Mouse (Mus musculus) midbrain, embryonic 16.5 days (tissue): ENCODE results near the gene Tnfsf15. TPM values are rescaled to one million over a fixed set of nuclear protein-coding genes. Genes with fewer than 3 reads are reported as not detected.

Source experiments
- ATAC-seq: fragments of 200-750 bp; cut with Nextera tagmentation; 2 replicates; pipeline ENCODE4 v1.8.0; 2017; ENCODE audit warnings: moderate TSS enrichment
- H3K27ac ChIP-seq: fragments of 300-500 bp; sonication (generic); 2 replicates; pipeline ENCODE4 v1.5.1; 2014; ENCODE audit warnings: mild to moderate bottlenecking, low read length, mixed read lengths
- H3K27me3 ChIP-seq: fragments of 300-500 bp; sonication (generic); 2 replicates; pipeline ENCODE4 v1.6.1; 2014; ENCODE audit warnings: low read depth, low read length, mixed read lengths; ENCODE audit not compliant: control insufficient read depth, insufficient read depth
- H3K36me3 ChIP-seq: fragments of 300-500 bp; sonication (generic); 2 replicates; pipeline ENCODE4 v1.6.1; 2014; ENCODE audit warnings: mild to moderate bottlenecking, low read length, moderate library complexity, mixed read lengths; ENCODE audit not compliant: control insufficient read depth, insufficient read depth
- H3K4me1 ChIP-seq: fragments of 300-500 bp; sonication (generic); 2 replicates; pipeline ENCODE4 v1.6.1; 2014; ENCODE audit warnings: mild to moderate bottlenecking, low read length, mixed read lengths; ENCODE audit not compliant: control insufficient read depth, insufficient read depth
- H3K4me2 ChIP-seq: fragments of 300-500 bp; sonication (generic); 2 replicates; pipeline ENCODE4 v1.6.1; 2014; ENCODE audit warnings: mild to moderate bottlenecking, low read length, mixed read lengths
- H3K4me3 ChIP-seq: fragments of 300-500 bp; sonication (generic); 2 replicates; pipeline ENCODE4 v1.5.1; 2014; ENCODE audit warnings: low read depth, mild to moderate bottlenecking, low read length, moderate library complexity, mixed read lengths
- H3K9ac ChIP-seq: fragments of 300-500 bp; sonication (generic); 2 replicates; pipeline ENCODE4 v1.6.1; 2014; ENCODE audit warnings: low read depth, low read length, mixed read lengths
- H3K9me3 ChIP-seq: fragments of 300-500 bp; sonication (generic); replicated peaks from 2 replicates; pipeline ENCODE4 v1.6.1; 2014; ENCODE audit warnings: mild to moderate bottlenecking, low read length, mixed read lengths; ENCODE audit not compliant: control insufficient read depth, poor library complexity, severe bottlenecking
- WGBS: fragments of 180-500 bp; shearing (Covaris S2); extraction: QIAGEN DNeasy Blood & Tissue Kit; methylation state at CpG from one replicate; pipeline ENCODE4 v1.1.7; 2014; 5-methylcytosine and 5-hydroxymethylcytosine counted together
- polyA plus RNA-seq: library from polyadenylated mRNA; unstranded; fragments of >200 nt; fragmentation: Nextera tagmentation; extraction: Ambion mirVana; gene quantifications from 2 replicates; pipeline ENCODE4 v1.2.1, GENCODE M21; 2015

The Tnfsf15 gene
- polyA plus RNA-seq, 1 experiment from 2014 or later, result not detected

DNA sequence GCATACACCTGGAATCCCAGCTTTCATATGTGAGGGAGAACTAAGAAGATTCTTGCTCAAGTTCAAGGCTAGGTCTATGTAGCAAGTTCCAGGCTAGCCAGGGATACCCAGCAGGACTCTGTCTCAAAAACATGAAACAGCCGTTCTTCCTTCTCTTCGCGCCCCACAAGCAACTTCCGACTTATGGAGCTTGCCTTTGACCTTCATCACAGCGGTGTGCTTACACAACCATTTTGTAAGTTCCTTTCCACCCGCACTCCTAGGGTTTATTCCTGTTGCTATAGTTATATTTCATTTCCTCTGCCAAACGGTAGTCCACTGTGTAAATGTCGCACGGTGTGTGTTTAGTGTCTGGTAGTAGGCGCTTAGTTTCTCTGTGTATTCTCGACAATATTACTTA lies 61.9 kb downstream of the Tnfsf15 start:
- H3K27ac ChIP-seq, result no peak overlapping the region
- 83% methylated on average over 11 of the region's 11 CpGs for WGBS
- ATAC-seq, result no peak

DNA sequence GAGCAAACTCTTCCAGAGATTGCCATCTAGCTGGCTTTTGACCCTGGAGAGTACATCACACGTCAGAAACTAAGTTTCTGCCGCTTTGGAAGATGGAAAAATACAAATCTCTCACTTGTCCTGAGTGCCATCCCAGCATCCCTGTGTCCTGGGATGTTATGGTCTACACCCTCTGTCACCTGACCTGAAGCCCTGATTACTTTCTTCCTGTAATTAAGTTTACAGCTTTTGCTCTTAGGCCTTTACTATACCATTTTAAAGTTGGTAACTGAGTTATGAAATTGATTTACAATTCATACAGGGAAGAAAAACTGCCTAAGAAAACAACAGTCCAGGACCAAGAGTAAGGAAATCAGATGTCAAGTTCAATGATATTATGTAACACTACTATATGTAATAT lies 62.5 kb downstream of the Tnfsf15 start:
- no peak overlapping the region for H3K9ac ChIP-seq
- WGBS, result 87% methylated on average over 2 of the region's 2 CpGs
- no peaks in the 10 kb centered on the region for H3K9me3 ChIP-seq
- no peaks in the 10 kb centered on the region for H3K36me3 ChIP-seq
- no peaks in the 10 kb centered on the region for H3K4me1 ChIP-seq
- no peak overlapping the region for H3K4me2 ChIP-seq
- no peak for ATAC-seq
- H3K4me3 ChIP-seq, result no peak overlapping the region
- no peak overlapping the region for H3K27ac ChIP-seq
- no peaks in the 10 kb centered on the region for H3K27me3 ChIP-seq

More for the DNA sequence above, 61.9 kb downstream of the Tnfsf15 start:
- H3K36me3 ChIP-seq, result no peaks in the 10 kb centered on the region
- no peaks in the 10 kb centered on the region for H3K9me3 ChIP-seq
- no peak overlapping the region for H3K4me2 ChIP-seq
- no peaks in the 10 kb centered on the region for H3K4me1 ChIP-seq
- H3K27me3 ChIP-seq, result no peaks in the 10 kb centered on the region
- H3K4me3 ChIP-seq, result no peak overlapping the region
- no peak overlapping the region for H3K9ac ChIP-seq

GRCm38 (mm10) chr4:63681557-63681956 lies 63.4 kb downstream of the Tnfsf15 start:
- no peak for ATAC-seq
- Histone ChIP-seq H3K27me3 (no peaks in the 10 kb centered on the region), H3K4me3 (no peak overlapping the region), H3K4me1 (no peaks in the 10 kb centered on the region), H3K9ac (no peak overlapping the region), H3K27ac (no peak overlapping the region), H3K36me3 (no peaks in the 10 kb centered on the region), H3K9me3 (no peaks in the 10 kb centered on the region), H3K4me2 (no peak overlapping the region)
- 43% methylated on average over 3 of the region's 3 CpGs for WGBS

Other genes with a start within 250 kb of the Tnfsf15 start
- gene Whrn, start 249.1 kb downstream of the Tnfsf15 start, polyA plus RNA-seq, result 4.5 and 4.9 TPM in 2 replicates
- gene Atp6v1g1, start 200.3 kb downstream of the Tnfsf15 start, polyA plus RNA-seq, result 414 and 443 TPM in 2 replicates
- 3.8 and 4.5 TPM in 2 replicates for gene Tmem268, start 186.3 kb downstream of the Tnfsf15 start, polyA plus RNA-seq
- gene Gm11213, start 139.9 kb downstream of the Tnfsf15 start, polyA plus RNA-seq, result not detected in 2 replicates
- not detected in 2 replicates for gene Tex48, start 122.7 kb downstream of the Tnfsf15 start, polyA plus RNA-seq
- not detected in 2 replicates for gene Gm11214, start 81.7 kb downstream of the Tnfsf15 start, polyA plus RNA-seq
- gene Tnfsf8, start 116.2 kb upstream of the Tnfsf15 start, polyA plus RNA-seq, result not detected in 2 replicates